Mouse (Mus musculus) liver, embryonic 16.5 days (tissue): ENCODE measurements around the gene Topbp1. TPM values are rescaled to one million over a fixed set of nuclear protein-coding genes. Genes with fewer than 3 reads are reported as not detected.
A peak's percentile ranks its signal among the peaks of the same experiment; 100 is the strongest.

Experiments
- ATAC-seq: fragments of 200-750 bp; cut with Nextera tagmentation; 2 replicates; pipeline ENCODE4 v1.8.0; 2017; ENCODE audit warnings: low read depth, mild to moderate bottlenecking, moderate number of reproducible peaks, moderate library complexity
- H3K27ac ChIP-seq: fragments of 300-500 bp; sonication (generic); 2 replicates; pipeline ENCODE4 v1.5.1; 2014; ENCODE audit warnings: mild to moderate bottlenecking, low read length
- H3K27me3 ChIP-seq: fragments of 300-500 bp; sonication (generic); 2 replicates; pipeline ENCODE4 v1.6.1; 2014; ENCODE audit warnings: low read depth, low read length, mixed read lengths; ENCODE audit not compliant: control insufficient read depth, insufficient read depth
- H3K36me3 ChIP-seq: fragments of 300-500 bp; sonication (generic); 2 replicates; pipeline ENCODE4 v1.6.1; 2014; ENCODE audit warnings: mild to moderate bottlenecking; ENCODE audit not compliant: control insufficient read depth, insufficient read depth
- H3K4me1 ChIP-seq: fragments of 300-500 bp; sonication (generic); 2 replicates; pipeline ENCODE4 v1.6.1; 2014; ENCODE audit warnings: low read depth, low read length, mixed read lengths; ENCODE audit not compliant: control insufficient read depth
- H3K4me2 ChIP-seq: fragments of 300-500 bp; sonication (generic); 2 replicates; pipeline ENCODE4 v1.6.1; 2014; ENCODE audit warnings: low read depth, low read length, mixed read lengths
- H3K4me3 ChIP-seq: fragments of 300-500 bp; sonication (generic); 2 replicates; pipeline ENCODE4 v1.5.1; 2014; ENCODE audit warnings: low read depth, mild to moderate bottlenecking, low read length
- H3K9ac ChIP-seq: fragments of 300-500 bp; sonication (generic); 2 replicates; pipeline ENCODE4 v1.6.1; 2014; ENCODE audit warnings: low read depth, low read length
- H3K9me3 ChIP-seq: fragments of 300-500 bp; sonication (generic); replicated peaks from 2 replicates; pipeline ENCODE4 v1.6.1; 2016; ENCODE audit warnings: low read length; ENCODE audit not compliant: control insufficient read depth
- WGBS: fragments of 180-500 bp; shearing (Covaris S2); extraction: QIAGEN DNeasy Blood & Tissue Kit; methylation state at CpG from one replicate; pipeline ENCODE4 v1.1.7; 2014; ENCODE audit not compliant: insufficient replicate concordance; 5-methylcytosine and 5-hydroxymethylcytosine counted together
- polyA plus RNA-seq: library from polyadenylated mRNA; unstranded; fragments of >200 nt; fragmentation: Nextera tagmentation; extraction: Ambion mirVana; gene quantifications from 2 replicates; pipeline ENCODE4 v1.2.1, GENCODE M21; 2015

Topbp1 gene
- polyA plus RNA-seq, 1 experiment from 2014 or later: 29.4 TPM

DNA sequence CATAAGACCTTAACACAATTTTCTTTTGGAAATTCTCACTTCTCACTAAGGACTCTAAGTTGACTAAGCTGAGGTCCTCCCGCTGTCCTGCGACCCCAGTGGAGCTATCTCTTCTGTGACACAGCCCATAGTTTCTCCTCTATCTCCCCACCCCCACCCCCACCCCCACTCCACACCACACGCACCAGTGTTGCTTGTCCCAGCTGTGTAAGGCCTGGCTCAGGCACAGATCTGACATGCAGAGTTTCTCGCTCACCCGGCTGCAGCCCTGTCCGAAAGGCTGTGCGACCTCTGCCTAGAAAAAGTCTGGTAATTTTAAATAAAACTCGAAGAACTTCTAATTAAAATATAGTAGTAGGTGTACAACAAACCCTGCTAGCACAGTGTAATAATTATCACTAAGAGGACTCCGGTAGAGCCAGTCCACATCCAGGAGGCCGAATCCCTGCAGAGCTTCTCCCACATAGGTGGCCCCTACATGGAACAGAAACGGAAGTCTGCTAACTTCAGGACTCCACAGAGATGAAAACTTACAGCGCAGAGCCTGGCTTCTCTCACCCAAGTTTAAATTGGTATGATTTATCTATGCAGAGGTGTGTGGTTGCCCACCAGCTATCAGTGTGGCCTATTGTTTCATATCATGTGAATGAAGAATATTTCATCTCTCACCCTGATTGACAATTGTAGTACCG is 16.4 kb upstream of the Topbp1 start:
- no peaks in the 10 kb centered on the region for H3K36me3 ChIP-seq
- WGBS: 43% methylated on average over 13 of the region's 13 CpGs
- peak overlapping the region; percentile 78 for H3K4me3 ChIP-seq
- H3K4me2 ChIP-seq: peak overlapping the region; percentile 62
- H3K27ac ChIP-seq: peak overlapping the region; percentile 98
- peaks cover 34% of the 10 kb centered on the region for H3K4me1 ChIP-seq
- H3K9ac ChIP-seq: peak overlapping the region; percentile 60
- ATAC-seq: peak; percentile 74
- no peaks in the 10 kb centered on the region for H3K9me3 ChIP-seq
- no peaks in the 10 kb centered on the region for H3K27me3 ChIP-seq

DNA sequence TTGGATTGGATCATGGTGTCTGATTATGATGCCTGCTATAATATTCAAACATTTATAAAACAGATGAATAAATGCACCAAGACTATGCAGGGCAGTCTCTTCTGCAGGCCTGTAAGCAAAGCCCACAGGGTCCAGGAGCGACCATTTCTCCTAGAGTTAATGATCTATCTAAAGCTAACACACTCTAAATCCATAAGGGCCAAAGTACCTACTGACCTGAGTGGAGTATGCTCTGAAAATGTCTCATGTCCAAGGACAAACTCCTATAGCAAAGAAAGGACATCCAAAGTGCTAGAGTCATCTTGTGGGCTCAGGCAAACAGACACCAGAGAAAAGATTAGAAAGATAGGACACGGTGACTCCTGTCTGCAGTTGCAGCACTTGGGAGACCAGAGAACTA is 10.5 kb upstream of the Topbp1 start:
- peak; percentile 93 for ATAC-seq
- H3K36me3 ChIP-seq: no peaks in the 10 kb centered on the region
- no peak overlapping the region for H3K4me3 ChIP-seq
- H3K4me2 ChIP-seq: no peak overlapping the region
- peaks cover 3% of the 10 kb centered on the region; the same call in 1 of the 2 replicates for H3K4me1 ChIP-seq
- H3K9ac ChIP-seq: no peak overlapping the region
- WGBS: 30% methylated on average over 2 of the region's 2 CpGs
- no peaks in the 10 kb centered on the region for H3K9me3 ChIP-seq
- no peaks in the 10 kb centered on the region for H3K27me3 ChIP-seq
- peak overlapping the region; percentile 55 for H3K27ac ChIP-seq

DNA sequence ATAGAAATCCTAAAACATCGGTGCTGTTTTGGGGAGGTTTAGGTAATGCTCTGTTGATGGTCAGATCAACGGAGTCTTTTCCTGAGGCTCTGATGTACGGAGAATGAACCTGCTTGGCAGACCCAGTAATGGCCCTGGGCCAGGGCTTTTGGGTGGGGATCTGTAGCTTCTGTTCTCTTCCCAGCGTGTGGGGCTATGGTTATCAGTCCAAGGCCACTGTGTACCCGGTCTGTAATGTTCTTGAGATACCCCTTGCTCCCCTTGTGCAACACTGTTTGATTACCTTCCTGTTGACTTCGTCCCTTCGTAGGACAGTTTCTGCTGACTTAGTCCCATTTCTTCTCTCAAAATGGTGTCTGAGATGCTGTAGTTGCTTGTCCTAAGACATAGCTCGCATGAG is 3.9 kb upstream of the Topbp1 start:
- peaks cover 16% of the 10 kb centered on the region for H3K4me1 ChIP-seq
- H3K9ac ChIP-seq: no peak overlapping the region
- ATAC-seq: no peak
- H3K4me2 ChIP-seq: no peak overlapping the region
- H3K36me3 ChIP-seq: no peaks in the 10 kb centered on the region
- no peak overlapping the region for H3K27ac ChIP-seq
- 56% methylated on average over 8 of the region's 8 CpGs for WGBS
- H3K9me3 ChIP-seq: no peaks in the 10 kb centered on the region
- no peaks in the 10 kb centered on the region for H3K27me3 ChIP-seq
- H3K4me3 ChIP-seq: no peak overlapping the region

DNA sequence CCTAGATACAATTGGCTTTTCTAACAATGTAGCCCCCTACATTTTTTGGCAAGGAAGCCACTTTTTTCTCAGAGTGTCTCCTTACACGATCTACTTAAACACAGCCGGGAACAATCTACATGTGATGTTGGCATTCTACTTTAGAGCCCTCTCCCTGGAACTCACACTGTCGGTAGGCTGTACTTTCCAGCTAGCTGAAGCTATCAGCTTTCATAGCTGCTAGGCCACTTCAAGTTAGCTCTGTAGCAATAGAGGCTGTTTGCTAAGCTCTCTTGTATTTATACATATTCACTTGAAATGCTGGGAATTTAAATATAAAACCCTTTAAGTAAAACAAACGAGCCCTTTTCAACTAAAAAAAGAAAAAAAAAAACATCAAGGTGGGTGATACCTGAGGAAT is 2.8 kb upstream of the Topbp1 start:
- no peak for ATAC-seq
- Histone ChIP-seq H3K4me1 (peaks cover 25% of the 10 kb centered on the region), H3K4me2 (no peak overlapping the region), H3K4me3 (no peak overlapping the region), H3K36me3 (peaks cover under 1% of the 10 kb centered on the region; the same call in 1 of the 2 replicates), H3K27me3 (no peaks in the 10 kb centered on the region), H3K27ac (no peak overlapping the region), H3K9ac (no peak overlapping the region), H3K9me3 (no peaks in the 10 kb centered on the region)
- WGBS: 65% methylated on average over 4 of the region's 4 CpGs

DNA sequence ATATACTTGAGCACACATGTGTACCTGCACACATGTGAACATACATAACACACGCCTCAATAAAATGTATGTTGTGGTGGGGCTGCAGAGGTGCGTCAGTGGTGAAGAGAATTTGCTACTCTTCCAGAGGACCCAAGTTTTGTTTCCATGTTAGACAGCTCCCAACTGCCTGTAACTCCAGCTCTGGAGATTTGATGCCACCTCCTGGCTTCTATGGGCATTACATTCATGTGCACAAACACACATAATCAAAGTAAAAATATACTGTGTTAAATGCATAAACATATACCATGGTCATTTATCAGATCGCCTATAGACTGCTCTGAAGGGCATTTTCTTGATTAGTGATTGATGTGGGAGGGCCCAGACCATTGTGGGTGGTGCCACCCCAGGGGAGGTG is 2.3 kb upstream of the Topbp1 start:
- ATAC-seq: no peak
- Histone ChIP-seq H3K27ac (no peak overlapping the region), H3K36me3 (peaks cover 2% of the 10 kb centered on the region), H3K4me1 (peaks cover 29% of the 10 kb centered on the region), H3K9ac (no peak overlapping the region), H3K27me3 (no peaks in the 10 kb centered on the region), H3K4me3 (no peak overlapping the region), H3K4me2 (no peak overlapping the region), H3K9me3 (no peaks in the 10 kb centered on the region)
- 19% methylated on average over 3 of the region's 3 CpGs for WGBS

DNA sequence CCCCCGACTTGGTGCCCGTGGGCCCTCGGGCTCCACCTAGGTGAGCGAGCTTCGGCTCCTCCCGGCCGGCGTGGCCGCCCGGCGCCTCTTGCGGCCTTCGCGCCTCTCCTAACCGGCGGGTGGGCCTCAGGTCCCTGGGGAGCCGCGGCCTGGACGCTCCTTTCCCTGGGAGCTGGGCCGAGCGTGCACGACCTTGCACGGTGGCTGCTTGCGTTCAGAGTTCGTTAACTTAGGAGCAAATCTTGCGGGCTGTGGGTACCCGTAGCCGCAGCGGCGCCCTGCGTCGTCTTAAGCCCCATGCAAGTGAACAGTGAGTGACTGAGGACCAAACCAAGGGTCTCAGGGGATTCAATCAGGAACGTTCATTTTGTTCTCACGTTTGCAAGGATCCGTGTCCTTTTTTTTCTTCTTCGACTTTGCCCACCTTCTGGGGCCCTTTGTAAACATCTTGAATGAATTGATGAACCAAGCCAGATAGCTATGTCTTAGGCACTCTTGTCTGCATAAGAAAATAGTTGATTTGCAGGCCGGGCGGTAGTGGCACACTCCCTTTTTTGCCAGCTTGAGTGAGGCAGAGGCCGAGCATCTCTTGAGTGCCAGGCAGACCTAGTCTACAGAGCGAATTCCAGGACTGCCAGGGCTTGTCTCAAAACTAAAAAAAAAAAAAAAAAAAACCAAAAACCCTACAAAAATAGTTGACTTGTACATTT is 472 bp downstream of the Topbp1 start:
- under 1% methylated on average over 40 of the region's 40 CpGs for WGBS
- peaks cover 32% of the 10 kb centered on the region for H3K4me1 ChIP-seq

DNA sequence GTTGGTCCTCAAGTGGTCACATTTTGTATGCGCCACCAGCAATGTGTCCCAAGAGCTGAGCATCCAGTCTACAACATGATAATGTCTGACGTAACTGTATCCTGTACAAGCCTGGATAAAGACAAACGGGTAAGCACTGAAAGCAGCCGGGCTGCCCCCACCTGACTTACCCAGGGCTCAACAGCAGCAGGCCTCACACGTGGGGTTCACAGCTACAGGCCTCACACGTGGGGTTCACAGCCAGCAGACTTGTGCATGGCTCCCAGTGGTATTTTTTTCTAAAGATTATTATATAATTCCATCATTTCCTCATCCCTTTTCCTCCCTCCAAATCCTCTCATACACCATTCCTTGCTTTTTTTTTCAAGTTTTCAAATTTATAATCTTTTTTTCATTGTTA is 4.8 kb downstream of the Topbp1 start:
- ATAC-seq: no peak
- Histone ChIP-seq H3K4me2 (no peak overlapping the region), H3K9me3 (no peaks in the 10 kb centered on the region), H3K27me3 (no peaks in the 10 kb centered on the region), H3K4me3 (no peak overlapping the region), H3K9ac (no peak overlapping the region), H3K27ac (no peak overlapping the region), H3K4me1 (peaks cover 17% of the 10 kb centered on the region), H3K36me3 (peaks cover 46% of the 10 kb centered on the region)
- 78% methylated on average over 6 of the region's 6 CpGs for WGBS

More for the DNA sequence above, 472 bp downstream of the Topbp1 start:
- H3K27me3 ChIP-seq: no peaks in the 10 kb centered on the region
- peak overlapping the region; percentile 90 for H3K4me2 ChIP-seq
- peak overlapping the region; percentile 95 for H3K9ac ChIP-seq
- H3K9me3 ChIP-seq: no peaks in the 10 kb centered on the region
- peaks cover 20% of the 10 kb centered on the region for H3K36me3 ChIP-seq
- H3K27ac ChIP-seq: peak overlapping the region; percentile 94
- peak overlapping the region; percentile 97 for H3K4me3 ChIP-seq
- ATAC-seq: peak; percentile 66

DNA sequence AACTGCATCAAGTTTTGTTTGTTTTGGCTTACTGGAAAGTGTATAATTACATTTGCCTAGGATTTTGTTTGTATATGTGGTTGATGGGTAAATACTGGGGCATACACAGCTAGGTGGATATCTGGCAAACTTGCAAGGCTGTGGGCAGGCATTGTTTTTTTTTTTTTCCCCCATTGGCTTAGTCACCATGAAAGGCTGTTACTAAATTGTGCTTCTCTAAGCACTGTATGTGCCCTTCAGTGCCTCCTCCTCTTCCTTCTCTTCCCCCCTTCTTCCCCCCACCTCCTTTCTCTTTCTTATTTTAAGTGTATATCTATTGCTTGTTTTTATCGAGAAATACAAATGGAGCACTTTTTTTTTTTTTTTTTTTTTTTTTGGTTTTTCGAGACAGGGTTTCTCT is 19.7 kb downstream of the Topbp1 start:
- H3K36me3 ChIP-seq: peaks cover 79% of the 10 kb centered on the region
- 78% methylated on average over 1 of the region's 2 CpGs for WGBS
- H3K9ac ChIP-seq: no peak overlapping the region
- no peak overlapping the region for H3K27ac ChIP-seq
- no peaks in the 10 kb centered on the region for H3K27me3 ChIP-seq
- peaks cover 16% of the 10 kb centered on the region for H3K4me1 ChIP-seq
- H3K4me2 ChIP-seq: no peak overlapping the region
- H3K9me3 ChIP-seq: no peaks in the 10 kb centered on the region
- ATAC-seq: no peak
- H3K4me3 ChIP-seq: no peak overlapping the region

DNA sequence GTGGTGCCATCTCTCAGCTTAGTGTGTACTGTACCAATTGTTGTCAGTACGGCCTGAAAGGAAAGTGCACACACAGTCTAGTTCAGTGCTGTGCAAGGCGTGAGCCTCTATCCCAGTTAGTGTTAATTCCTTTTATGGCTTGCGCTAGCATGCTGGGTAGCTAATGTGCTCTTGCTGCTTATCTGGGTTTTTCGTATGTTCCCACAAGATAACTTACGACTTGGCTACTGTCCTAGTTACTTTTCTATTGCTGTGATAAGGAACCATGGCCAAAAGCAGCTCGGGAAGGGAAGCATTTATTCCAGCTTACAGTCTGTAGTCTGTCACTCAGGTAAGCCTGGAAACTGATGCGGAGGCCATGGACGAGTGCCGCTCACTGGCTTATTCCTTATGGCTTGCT is 21.4 kb downstream of the Topbp1 start:
- ATAC-seq: peak; percentile 97
- Histone ChIP-seq H3K4me1 (peaks cover 16% of the 10 kb centered on the region), H3K36me3 (peaks cover 71% of the 10 kb centered on the region), H3K4me2 (peak overlapping the region; percentile 47), H3K27me3 (no peaks in the 10 kb centered on the region), H3K4me3 (no peak overlapping the region; the same call in 1 of the 2 replicates), H3K9ac (peak overlapping the region; percentile 33; the same call in 1 of the 2 replicates), H3K27ac (peak overlapping the region; percentile 83), H3K9me3 (no peaks in the 10 kb centered on the region)
- 34% methylated on average over 9 of the region's 9 CpGs for WGBS
